Mouse (Mus musculus): Measurements from ENCODE around the gene Rcsd1.
A peak's percentile ranks its signal among the peaks of the same experiment; 100 is the strongest.

The Rcsd1 gene

DNA sequence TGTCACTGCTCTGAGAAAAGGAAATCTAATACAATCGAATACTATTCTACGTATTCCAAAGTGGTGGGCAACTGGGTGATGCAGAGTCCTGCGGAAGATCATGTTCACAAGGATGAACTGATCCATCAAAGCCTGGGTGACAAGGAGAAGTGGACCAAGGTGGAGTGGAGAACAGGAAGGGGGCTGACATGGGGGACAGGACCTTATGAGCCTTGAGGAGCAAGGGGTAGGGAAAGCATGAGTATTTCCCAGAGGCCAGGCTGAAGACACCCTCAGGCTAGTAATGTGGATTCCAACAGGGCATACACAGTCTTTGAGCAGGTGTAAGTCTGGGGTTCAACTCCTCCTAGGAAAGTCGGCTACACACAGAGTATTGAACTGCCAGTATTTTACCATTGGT, 6.9 kb upstream of the Rcsd1 start:
- DNase-seq: no peak

DNA sequence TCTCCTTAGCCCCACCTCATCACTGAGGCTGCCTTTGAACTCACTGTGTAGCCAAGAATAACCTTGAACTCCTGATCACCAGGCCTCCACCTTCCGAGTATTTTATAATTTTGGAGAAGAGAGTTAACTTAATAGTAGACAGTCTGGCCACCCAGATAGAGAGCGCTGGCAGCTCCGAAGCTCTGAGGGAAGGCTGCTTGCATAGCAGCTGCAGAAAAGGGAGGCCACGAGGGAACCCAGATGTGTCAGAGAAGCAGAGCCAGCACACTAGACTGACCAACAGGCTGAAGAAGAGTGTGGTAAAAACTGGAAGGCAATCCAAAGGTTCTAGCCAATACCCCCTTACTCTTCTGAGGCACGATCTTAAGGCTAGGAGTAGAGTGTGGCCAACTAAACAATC, 4.2 kb upstream of the Rcsd1 start:
- DNase-seq: no peak

DNA sequence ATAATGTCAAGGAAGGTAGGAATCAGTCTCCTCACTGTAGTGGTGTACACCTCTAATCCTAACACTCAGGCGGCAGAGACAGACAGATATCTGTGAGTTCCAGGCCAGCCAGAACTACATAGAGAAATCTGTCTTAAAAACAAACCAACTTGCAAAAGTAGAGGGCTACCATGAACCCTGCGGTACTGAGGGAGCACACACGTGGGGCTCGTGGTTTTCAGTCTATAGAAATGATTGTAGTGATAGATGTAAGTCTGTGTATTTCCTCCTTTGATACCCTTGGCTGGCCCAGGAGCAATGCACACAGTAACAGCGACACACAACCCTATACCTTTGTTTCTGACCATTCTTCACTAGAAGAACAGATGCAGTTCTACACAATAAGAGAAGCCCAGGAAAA, 2.4 kb upstream of the Rcsd1 start:
- DNase-seq: no peak

DNA sequence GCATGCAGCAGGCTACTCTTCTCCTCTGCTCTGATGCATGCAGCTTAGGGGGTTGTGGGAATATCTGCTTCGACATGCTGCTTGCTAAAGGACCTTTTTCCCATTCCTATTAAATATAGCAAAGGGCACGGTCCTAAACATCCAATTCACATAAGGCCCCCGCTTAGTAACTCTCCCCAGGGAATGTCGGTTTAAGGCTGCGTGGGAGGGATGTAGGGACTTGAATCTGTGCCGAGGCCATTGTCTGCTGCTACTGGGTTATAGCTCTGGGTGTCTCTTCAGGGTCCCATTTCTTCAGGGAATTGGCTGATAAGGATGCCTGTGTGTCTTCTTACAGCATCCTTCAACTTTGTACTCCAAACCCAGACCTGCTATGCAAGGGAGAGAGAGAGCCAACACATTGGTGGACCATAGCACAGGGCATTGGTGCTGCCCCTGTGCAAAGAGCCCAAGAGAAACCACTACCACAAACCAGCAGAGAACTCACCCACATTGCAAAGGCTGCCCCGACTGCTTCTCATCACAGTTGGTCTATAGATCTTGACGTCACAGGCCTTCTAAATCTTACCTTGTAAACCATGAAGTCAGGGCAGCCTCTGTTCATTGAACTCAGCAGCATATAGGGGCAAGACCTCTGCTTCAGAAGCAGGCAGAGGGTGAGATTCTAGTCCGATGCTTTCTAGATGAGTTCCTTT, 724 bp downstream of the Rcsd1 start:
- no peak for DNase-seq

DNA sequence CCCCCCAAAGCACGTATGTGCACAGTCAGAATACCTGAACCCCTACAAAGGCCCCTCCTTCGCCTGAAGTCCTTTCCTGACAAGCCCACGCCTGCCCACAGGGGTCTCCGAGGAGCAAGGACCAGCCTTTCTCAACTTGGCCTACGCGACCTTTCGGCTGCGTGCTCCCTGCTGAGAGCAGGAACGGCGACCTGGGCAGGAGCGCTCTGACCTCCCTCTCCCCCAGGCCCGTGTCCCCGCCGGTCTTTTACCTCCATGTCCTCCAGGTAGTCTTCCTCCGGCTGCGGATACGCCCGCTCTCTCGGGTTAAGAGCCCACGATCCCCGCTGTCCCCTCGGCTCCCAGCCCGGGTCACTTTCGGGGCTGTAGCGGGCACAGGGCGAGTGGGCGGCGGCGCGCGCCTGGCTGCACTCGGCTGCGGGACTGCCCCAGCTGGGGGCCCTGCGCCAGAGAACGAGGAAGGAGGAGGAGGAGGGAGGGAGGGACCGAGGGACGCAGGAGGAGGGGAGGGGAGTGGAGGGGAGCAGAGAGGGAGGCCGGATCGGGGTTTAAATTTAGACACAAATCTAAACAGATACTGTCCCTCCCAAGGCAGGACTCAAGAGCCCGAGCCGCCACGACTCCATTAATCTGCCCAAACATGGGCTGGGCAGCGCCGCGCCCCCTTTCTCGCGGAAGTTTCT, 1.8 kb downstream of the Rcsd1 start:
- peak; percentile 77 to 80 for DNase-seq

DNA sequence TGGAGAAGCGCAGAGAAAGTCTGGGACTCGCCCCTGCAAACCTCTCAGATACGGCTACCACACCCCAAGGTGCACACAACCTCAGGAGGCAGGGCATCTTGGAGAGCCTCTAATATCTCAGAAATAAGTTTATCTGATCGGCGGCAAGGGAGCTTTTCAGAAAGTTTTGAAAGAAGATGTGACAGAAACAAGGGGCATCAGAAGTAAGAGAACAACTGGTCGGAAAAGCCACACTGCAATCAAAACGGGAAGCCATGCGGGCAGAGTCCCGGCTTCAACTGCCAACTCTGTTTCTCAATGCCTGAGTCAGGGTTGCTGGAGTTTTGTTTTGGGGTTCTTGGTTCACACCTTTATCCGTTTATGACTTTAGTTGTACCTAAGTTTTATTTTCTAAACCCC, 2.3 kb downstream of the Rcsd1 start:
- DNase-seq: no peak

DNA sequence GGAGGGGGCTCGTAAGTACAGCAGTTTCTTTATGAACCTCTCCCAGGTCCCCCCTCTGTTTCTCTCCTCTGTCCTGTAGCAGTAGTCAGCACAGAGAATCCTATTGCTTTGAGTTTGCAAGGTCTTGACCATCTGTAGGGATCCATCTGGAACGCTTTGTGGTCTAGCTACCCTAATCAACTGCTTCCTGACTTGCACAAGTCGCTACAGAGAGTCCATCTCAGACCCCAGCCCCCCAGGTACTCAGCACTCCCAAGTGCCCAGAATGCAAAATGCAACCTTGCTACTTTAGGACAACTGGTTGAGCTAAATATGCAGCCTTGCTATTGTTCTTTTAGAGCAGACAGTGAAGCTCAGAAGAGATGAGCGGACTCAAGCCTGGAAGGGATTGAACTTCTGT, 3.1 kb downstream of the Rcsd1 start:
- no peak for DNase-seq

DNA sequence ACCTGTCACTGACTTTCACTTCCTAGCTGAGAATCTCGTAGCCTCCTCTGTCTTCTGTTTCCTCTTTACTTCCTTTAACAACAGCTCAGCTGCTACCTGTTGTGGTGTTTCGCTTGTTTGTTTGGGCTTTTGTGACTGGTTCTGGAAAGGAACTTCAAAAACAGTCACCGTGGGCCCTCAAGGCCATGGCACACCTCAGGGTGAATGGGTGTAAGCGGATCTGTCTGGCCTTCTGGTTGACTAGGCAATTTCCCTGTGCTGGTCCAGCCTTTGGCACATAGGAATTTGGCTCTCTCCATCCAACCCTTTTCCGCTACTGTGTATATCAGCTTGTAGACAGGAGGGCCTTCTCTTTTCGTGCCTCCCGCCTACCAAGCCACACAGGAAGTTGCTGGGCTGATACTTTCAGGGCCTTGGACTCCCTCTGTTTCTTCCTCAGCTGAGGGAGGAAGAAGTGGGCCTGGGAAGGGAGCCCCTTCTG, 3.6 kb downstream of the Rcsd1 start:
- no peak for DNase-seq

DNA sequence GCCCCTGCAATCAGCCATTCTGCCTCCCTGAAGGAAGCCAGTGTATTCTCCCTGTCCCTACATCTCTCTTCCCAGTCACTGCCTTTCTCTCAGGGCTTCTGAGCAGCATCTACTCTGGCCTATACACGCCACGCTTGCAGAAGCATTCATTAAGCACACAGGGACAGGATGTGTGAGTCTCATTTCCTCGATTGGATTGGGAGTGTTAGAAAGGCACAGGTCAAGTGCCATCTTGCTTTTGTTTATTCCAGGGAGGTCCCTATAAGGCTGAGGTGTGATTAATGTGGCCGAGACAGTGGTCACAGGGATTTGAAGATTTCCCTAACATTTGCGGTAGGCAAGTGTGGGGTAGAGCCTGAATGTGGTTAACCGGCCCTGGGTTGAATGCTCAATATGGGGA, 4.2 kb downstream of the Rcsd1 start:
- DNase-seq: no peak

DNA sequence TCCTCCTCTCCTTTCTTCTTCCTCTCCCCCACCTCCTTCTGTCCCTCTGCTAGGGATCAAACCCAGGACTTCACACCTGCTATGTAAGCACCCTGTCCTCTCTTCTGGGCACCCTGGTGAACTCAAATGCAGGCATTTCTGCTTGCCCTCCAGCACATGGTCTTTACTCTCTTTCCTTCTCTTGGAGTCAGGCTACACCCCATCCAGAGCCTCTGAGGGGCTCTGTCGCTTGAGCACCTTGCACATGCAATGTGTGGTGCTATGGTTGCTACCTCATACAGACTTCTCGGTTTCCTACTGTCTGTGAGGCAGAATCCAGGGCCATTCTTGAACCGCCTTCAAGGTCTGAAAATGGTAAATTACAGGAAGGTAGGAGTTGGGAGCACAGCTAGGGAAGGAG, 4.7 kb downstream of the Rcsd1 start:
- no peak for DNase-seq

DNA sequence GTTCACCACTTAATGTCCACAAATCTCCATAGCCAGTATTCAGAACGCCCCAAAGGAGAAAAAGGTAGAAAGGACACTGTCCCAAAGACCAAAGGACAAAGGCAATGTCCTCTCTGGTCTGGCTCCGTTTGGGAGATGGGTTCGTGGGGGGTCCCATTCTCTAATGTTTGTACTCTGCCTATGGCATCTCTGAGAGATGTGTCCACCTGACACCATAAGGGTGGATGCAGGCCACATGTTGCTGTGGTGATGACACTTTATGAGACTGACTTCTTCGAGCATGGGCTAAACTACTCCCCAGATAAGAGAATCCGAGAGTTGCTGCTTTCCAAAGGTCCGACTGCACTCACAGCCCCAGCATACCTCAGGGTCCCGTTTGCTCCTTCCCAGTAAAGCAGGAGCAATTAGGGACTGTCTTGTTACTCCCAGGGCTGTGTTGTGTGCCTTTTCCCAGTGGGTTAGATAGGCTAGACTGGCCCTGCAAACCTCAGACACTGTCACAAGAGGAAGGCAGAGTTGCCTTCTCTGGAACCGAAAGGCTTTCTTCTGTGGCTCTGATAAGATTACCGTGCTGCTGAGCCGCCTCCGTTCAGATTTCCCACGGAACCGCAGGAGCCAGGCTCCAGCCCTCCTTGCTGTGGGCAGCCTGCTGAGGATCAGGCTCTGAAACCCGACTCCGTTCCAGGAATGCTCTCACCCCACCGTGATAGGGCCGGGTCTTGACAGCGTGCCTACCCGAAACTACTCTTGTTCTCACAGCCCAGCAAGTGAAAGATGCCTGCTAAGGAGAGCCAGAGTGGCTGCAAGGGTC, 7.1 kb downstream of the Rcsd1 start:
- no peak for DNase-seq

DNA sequence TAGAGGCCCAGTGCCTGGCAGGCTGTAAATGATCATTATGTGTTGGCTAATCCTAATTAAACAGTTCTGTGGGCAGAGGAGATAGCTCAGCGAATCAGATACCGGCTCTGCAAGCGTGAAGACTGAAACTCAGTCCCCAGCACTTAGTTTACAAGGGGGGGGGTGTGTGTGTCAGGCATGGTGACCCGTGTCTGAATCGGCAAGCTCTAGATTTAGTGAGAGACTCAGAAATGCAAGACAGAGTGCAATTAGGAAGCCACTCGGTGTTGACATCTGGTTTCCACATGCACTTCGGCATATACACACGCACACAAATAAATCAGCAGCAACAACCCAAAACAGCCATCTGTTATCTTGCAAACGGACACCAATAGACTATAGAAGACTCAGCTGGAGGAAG, 8.0 kb downstream of the Rcsd1 start:
- DNase-seq: no peak

DNA sequence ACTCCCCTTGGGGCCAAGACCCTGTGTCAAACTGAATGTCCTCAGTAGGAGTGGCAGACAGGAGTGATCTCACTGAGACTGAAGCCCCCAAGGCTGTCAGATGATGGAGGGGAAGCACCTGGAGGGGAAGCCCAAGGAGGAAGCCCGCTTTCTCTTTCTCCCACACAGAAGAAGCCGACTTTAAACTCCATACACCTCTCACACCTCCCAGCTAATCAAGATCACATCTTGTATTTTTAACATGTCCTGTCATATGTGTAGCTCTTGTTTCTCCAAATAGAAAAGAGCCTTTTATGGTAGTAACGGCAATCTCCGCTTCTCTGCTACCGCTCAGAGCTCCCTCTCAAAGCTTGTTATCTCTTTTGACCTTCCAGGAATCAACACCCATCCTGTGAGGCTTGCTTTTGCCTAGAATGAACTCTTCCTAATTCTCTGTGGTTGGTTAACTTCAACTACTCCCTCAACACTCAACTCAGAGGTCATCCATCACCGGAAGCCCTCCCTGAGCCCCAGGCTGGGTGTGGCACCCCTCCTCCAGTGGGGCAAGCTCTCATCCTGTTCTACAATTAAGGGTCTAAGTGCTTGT, 8.5 kb downstream of the Rcsd1 start:
- DNase-seq: peak; percentile 52 to 55

DNA sequence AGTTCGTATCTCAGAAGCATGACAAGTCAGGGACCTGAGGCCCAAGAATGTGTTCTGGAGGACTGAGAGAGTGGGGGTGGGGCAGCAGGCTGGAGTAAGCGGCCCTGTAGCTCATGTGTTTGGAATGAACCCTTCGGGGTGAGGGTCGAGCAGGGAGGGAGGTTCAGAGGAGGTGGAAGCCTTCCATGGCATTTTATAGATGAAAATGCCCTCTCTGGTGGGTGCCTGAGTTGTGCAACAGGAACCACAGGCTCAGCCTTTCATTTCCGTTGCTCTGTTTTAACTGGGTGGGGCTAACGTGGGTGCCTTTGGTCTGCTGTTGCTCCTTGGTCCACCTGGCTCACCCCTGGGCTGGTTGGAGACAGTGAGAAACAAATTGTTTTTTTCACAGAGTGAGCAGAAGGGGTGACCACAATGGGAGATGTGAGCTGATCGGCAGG, 9.2 kb downstream of the Rcsd1 start:
- peak; percentile 54 to 56 for DNase-seq

DNA sequence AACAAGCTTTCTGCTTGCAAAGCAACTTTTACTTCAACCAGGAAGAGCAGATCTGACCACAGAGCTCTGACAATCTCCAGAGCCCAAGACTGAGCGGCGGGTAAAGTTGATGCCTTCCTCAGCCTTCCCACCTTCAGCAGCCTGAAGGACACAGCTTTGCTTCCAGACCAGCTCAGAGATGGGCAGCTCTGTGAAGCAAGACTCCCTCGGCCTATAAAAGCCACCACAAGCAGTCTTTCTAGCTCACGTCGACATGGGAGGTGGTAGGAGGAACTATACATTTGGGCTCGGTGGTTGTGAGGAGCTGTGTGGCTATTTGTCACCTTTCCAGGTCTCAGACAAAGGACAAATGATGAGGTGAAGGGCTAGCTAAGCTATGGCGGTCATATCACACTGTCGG, 11.9 kb downstream of the Rcsd1 start:
- DNase-seq: no peak

DNA sequence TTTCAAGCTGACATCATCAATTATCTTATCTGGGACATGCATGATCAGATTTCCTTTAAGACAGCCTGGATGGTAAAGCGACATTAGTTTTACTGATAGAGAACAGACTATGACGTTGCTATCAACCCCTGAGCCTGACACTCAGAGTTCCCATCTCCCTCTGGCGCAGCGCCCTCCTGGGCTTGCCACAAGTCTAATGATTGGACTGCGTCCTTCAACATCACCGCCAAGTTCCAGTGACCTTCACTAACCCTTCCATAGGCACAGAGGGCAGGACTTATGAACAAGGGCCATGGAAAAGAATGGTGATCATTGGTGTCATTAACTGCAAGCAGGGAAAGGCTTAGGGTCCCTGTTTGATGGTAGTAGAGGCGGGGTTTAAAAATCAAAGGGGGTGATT, 12.7 kb downstream of the Rcsd1 start:
- DNase-seq: no peak

DNA sequence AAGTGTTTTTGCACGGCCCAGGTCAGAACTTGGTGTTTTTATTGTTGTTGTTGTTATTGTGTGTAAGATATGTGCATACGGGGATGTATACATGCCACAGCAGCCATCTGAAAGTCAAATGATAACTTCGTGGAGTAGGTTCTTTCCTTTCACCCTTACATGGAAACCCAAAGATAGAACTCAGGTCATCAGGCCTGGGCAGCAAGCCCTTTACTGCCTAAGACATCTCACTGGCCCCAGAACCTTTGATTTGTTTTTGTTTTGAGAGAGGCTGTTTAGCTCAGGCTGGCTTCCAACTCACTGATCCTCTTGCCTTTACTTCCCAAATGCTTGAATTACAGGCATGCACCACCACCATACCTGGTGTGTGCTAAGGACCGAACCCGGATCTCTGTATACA, 13.5 kb downstream of the Rcsd1 start:
- DNase-seq: no peak

DNA sequence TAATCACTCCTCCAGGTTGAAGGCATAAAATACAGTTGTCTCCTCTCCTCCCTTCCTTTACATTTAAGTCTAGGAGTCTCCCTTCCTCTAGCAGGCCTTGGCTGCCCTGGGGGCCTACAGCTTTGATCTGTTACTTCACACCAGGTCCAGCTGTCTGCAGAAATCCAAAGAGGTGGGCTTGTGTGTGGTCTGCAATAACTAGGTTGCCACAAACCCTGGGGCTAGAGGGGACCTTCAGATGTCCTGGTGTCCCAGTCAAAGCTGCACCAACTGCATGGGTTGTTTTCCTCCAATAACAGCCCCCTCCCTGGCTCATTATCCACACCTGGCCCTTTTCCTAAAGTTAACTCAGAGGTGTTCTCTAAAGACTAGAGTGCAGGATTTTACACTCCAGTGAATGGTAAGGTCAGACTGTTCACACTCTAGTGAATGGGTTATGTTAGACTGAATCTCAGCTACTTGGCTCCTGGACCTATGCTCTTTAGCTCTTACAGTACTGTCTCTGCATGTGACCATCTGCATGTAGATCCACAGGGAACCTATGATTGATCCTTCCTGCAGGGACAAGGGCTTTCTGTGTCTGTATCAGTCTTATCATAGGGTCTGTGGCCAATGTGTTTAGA, 14.1 kb downstream of the Rcsd1 start:
- DNase-seq: no peak

DNA sequence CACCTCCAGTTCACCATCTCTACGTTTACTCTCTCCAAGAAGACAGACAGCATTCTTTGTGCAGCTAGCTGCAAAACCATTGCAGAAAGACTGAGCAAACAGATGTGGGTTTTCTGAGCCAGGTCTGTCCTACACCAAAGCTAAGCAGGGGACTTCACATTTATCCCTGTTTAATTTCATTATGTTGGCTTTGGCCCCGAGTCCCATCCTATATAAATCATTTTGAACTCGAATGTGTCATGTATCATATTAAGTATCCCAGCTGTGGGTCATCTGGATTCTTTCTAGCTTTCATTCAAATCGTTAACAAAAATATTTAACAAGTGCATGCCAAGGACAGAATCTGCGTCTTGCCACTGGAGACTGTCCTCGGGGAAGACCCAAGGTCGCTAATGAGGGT, 15.7 kb downstream of the Rcsd1 start:
- no peak for DNase-seq

DNA sequence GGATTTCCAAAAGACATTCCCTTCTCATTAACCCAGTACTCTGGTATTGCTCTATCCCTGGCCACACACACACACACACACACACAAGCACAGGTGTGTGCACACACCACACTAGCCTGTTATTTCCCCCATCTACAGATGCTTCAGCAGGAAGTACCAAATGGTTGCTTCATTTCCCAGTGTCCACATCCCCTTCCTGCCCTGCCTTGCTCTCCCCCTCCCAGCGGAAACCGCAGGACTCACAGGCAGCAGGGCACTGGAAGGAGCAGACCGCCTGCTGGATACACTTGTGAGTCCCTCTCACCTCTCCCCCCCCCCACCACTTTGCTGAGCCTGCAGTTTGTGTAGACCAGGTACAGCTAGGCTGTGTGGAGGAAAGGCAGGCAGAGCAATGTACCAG, 18.0 kb downstream of the Rcsd1 start:
- peak in 1 of 2 experiments; percentile 48 for DNase-seq

DNA sequence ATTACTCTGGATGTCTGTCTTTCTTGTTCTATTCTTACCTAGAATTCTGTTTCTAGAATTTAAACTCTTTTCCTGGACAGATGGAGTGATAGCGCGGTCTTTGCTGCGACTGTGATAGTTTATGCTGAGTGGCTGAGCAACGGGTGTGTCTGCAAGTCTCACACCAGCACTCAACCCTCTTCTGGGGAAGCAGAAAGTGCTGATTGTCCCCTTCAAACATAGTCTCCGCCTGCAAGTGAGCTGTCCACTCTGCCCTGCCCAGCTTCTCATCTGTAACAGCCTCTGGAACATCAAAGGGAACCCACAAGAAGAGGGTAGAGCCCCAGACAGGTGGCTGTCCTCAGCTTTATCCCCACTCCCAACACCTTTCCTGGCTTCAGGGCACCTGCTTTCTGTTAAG, 19.7 kb downstream of the Rcsd1 start:
- no peak for DNase-seq

DNA sequence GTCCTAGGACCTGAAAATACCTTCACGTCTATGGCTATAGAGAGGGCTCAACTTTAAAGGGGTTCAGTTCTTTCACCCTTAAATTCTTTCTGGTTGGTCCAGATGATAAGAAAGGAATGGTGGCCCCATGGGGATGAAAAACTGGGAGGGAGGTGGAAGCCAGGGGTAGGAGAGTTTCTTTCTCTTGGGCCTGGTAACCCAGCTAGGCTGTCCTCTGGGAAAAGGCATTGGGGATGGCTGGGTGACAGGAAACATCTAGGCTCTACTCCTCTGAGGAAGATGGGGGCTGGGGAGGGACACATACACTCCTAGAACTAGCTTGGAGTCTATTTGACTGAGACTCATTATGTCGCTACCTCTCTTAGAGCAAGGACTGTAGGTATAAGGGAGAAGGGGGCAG, 21.7 kb downstream of the Rcsd1 start:
- DNase-seq: no peak

DNA sequence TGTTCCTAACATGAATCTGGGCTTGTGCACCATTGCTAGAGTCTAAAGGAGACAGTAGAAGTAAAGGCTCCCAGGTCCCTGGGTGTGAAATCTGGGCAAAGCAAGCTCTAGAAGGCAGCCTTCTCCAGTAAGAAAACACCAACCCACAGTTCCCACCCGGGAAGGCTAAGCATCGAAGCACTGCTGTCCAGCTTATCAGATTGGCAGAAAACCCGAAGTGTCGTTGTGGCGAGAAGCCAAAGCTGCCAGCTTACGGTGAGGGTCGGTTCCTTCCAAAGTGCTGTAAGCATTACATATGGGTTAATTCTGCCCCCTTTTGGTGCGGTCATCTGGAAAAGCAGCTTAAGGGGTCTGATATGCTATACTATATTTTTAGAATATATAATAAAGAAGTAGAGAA, 22.6 kb downstream of the Rcsd1 start:
- no peak for DNase-seq
